Mouse (Mus musculus): ENCODE data around the gene Pmp22. TPM values are rescaled to one million over a fixed set of nuclear protein-coding genes. Genes with fewer than 3 reads are reported as not detected.

Pmp22 gene
- 74.1 and 78.4 TPM in 2 replicates for polyA plus RNA-seq (2015; fragmentation: Nextera tagmentation; extraction: Ambion mirVana)

DNA sequence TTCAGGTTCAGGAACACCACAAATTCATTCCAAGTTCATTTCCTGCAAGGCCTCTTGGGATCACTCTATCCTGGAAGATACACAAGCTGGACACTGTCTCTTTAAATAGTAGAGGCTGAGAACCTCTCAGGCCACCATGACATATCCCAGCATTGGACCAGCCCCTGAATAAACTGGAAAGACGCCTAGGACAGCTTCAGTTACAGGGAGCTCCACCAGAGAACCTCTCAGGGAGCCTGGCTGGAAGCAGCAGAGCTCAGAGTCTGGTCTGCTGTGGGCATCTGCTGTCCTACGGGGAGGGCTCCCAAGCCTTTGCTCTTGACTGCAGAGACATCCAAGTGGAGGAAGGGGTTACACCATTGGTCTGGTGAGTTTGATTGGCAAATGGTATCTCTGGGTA is at the start of gene Pmp22:
Gene Pmp22 (plus strand): TSS at position 199 of the 400 bp plus-strand sequence.
- ATAC-seq (ENCODE audit: extremely low read depth, insufficient number of reproducible peaks, low FRiP score, low TSS enrichment): no peak
- peaks cover 66% of the 10 kb centered on the region for H3K4me1 ChIP-seq
- peak within 1 kb of the TSS; percentile 16 for H3K4me3 ChIP-seq
- H3K9me3 ChIP-seq: no peaks in the 10 kb centered on the region
- H3K27ac ChIP-seq (replicated peaks): peak within 1 kb of the TSS; percentile 53
- WGBS: 65% methylated on average over 2 of the region's 2 CpGs
- H3K36me3 ChIP-seq: no peaks in the 10 kb centered on the region
- H3K4me2 ChIP-seq: peak within 1 kb of the TSS; percentile 92
- H3K27me3 ChIP-seq (replicated peaks): peaks cover 17% of the 10 kb centered on the region; the same call in 1 of the 2 replicates
- peak within 1 kb of the TSS; percentile 48; the same call in 1 of the 2 replicates for H3K9ac ChIP-seq

DNA sequence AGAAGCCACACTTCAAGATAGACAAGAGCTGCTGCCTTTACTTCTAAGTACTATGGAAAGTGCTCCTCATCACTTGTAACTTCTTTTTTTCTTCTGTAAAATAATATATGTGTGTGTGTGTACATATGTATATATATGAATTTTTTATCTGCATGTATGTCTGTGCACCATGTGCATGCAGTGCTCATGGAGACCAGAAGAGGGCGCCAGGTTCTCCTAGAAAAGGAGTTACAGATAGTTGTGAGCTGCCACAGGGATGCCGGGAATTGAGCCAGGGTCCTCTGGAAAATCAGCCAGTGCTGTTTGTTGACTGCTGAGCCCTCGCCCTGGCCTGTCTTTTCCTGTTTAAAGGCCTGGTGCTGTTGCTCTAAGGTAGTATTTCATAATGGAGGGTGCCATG is 44.2 kb upstream of the Pmp22 start:
- no peak overlapping the region for H3K4me3 ChIP-seq
- 69% methylated on average over 3 of the region's 3 CpGs for WGBS
- H3K27ac ChIP-seq (replicated peaks): no peak overlapping the region
- no peaks in the 10 kb centered on the region for H3K4me1 ChIP-seq
- peaks cover 7% of the 10 kb centered on the region for H3K9me3 ChIP-seq
- no peaks in the 10 kb centered on the region for H3K27me3 ChIP-seq (replicated peaks)
- H3K9ac ChIP-seq: no peak overlapping the region
- ATAC-seq (ENCODE audit: extremely low read depth, insufficient number of reproducible peaks, low FRiP score, low TSS enrichment): no peak
- no peaks in the 10 kb centered on the region for H3K36me3 ChIP-seq
- H3K4me2 ChIP-seq: no peak overlapping the region

DNA sequence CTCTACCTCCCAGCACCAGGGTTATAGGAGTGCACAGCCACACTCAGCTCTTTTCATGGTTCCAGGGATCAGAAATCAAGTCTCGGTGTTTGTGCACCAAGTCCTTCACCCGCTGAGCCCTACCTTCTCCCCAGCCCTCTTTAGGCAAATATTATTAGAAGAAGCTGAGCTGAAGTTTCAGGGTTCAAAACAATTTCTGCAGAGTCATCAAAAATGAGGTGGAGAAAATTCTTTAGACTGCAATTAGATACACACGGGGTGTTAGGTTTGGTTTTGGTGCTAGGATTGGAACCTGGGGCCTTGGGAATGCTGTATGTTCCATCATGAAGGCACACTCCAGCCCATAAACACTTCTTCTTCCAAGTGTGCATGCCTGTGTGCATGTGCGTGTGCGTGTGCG is 40.1 kb upstream of the Pmp22 start:
- no peak for ATAC-seq (ENCODE audit: extremely low read depth, insufficient number of reproducible peaks, low FRiP score, low TSS enrichment)
- Histone ChIP-seq H3K27me3 (replicated peaks) (no peaks in the 10 kb centered on the region), H3K4me2 (no peak overlapping the region), H3K9ac (no peak overlapping the region), H3K9me3 (peaks cover 7% of the 10 kb centered on the region), H3K4me3 (no peak overlapping the region), H3K36me3 (no peaks in the 10 kb centered on the region), H3K4me1 (peaks cover 8% of the 10 kb centered on the region), H3K27ac (replicated peaks) (no peak overlapping the region)
- 83% methylated on average over 6 of the region's 6 CpGs for WGBS

DNA sequence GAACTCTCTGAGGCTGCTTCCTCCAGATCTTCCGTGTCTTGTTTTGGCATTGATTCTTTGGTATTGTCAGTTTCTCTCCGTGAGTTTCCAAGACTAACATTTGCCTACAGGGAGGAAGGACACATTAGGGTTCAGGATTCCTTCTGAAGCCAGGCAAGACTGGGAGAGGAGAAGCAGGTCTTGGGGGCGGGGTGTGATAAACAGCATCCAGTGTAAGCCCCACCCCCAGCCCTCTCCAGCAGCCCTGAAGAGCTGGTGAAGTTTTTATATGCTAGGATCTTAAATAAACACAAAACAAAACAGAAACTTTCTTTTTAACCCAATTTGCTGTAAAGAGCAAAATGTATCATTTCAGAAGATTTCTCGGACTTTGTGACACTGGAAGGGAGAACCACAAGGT is 38.6 kb upstream of the Pmp22 start:
- Histone ChIP-seq H3K9ac (no peak overlapping the region), H3K27me3 (replicated peaks) (no peaks in the 10 kb centered on the region), H3K4me2 (no peak overlapping the region), H3K36me3 (no peaks in the 10 kb centered on the region), H3K4me3 (no peak overlapping the region), H3K9me3 (no peaks in the 10 kb centered on the region), H3K4me1 (peaks cover 8% of the 10 kb centered on the region), H3K27ac (replicated peaks) (no peak overlapping the region)
- WGBS: 33% methylated on average over 4 of the region's 4 CpGs
- no peak for ATAC-seq (ENCODE audit: extremely low read depth, insufficient number of reproducible peaks, low FRiP score, low TSS enrichment)

DNA sequence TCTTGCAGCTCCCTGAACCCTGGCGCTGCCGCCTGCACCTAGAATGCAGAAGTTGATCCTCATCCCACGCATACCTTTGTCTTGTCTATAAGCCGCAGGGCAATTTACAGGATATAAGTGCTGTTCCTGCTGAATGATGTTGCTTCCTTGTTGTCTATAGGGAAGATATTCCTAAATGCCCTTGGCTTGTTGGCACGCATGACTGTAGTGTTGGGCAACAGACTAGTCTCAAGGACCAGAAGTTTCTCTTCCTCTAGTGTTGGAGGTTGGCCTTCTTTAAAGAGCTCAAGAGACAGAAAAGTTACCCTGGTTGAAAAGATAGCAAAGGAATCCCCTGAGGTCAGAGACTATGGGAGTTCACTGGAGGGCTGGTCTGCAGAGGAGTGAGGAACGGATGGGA is 37.8 kb upstream of the Pmp22 start:
- Histone ChIP-seq H3K4me3 (no peak overlapping the region), H3K4me1 (peaks cover 8% of the 10 kb centered on the region), H3K4me2 (no peak overlapping the region), H3K9me3 (no peaks in the 10 kb centered on the region), H3K36me3 (no peaks in the 10 kb centered on the region), H3K9ac (no peak overlapping the region), H3K27ac (replicated peaks) (no peak overlapping the region), H3K27me3 (replicated peaks) (no peaks in the 10 kb centered on the region)
- 80% methylated on average over 6 of the region's 6 CpGs for WGBS
- ATAC-seq (ENCODE audit: extremely low read depth, insufficient number of reproducible peaks, low FRiP score, low TSS enrichment): no peak

DNA sequence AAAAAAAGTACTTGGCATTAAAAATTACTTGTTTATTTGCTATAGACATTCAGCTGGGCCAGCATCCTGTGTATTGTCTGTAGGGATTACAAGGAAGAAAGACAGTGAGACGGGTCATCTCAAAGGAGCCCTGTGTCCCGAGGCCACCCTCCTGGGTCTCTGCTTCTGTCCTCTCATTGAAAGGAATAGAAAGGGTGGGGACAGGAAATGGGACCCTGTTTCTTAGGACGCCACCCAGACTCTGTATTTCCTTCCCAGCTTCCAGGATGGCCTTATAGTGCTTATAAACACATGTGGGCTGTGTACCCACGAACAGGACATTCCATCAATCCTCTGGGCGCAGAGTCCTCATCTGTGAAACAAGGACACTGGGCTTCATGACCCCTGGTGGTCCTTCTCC is 36.5 kb upstream of the Pmp22 start:
- H3K36me3 ChIP-seq: no peaks in the 10 kb centered on the region
- 68% methylated on average over 5 of the region's 5 CpGs for WGBS
- H3K4me2 ChIP-seq: no peak overlapping the region
- no peak overlapping the region for H3K27ac ChIP-seq (replicated peaks)
- peaks cover 8% of the 10 kb centered on the region for H3K4me1 ChIP-seq
- no peak overlapping the region for H3K9ac ChIP-seq
- no peak overlapping the region for H3K4me3 ChIP-seq
- no peaks in the 10 kb centered on the region for H3K9me3 ChIP-seq
- no peaks in the 10 kb centered on the region for H3K27me3 ChIP-seq (replicated peaks)
- ATAC-seq (ENCODE audit: extremely low read depth, insufficient number of reproducible peaks, low FRiP score, low TSS enrichment): no peak

DNA sequence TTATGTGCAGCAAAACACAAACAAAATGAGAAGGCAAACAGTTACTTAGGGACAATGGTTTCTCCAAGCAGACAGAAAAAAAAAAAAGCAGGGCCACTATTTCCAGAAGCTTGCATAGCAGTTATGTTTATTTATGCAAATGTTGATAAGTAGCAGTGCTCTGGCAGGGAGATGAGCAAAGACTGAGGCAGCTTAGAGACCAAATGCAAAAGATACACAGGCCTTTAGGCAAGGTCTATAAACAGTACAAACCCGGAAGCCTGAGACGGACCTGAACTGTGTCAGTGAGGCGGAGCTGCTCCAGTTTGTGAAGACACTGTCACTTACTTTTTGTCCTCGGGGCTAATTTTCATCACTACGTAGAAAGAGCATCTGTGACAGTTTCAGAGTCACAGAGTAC is 35.2 kb upstream of the Pmp22 start:
- Histone ChIP-seq H3K27me3 (replicated peaks) (no peaks in the 10 kb centered on the region), H3K36me3 (no peaks in the 10 kb centered on the region), H3K4me3 (no peak overlapping the region), H3K27ac (replicated peaks) (no peak overlapping the region), H3K9ac (no peak overlapping the region), H3K9me3 (no peaks in the 10 kb centered on the region), H3K4me1 (peaks cover 8% of the 10 kb centered on the region), H3K4me2 (no peak overlapping the region)
- no peak for ATAC-seq (ENCODE audit: extremely low read depth, insufficient number of reproducible peaks, low FRiP score, low TSS enrichment)
- 65% methylated on average over 5 of the region's 5 CpGs for WGBS

DNA sequence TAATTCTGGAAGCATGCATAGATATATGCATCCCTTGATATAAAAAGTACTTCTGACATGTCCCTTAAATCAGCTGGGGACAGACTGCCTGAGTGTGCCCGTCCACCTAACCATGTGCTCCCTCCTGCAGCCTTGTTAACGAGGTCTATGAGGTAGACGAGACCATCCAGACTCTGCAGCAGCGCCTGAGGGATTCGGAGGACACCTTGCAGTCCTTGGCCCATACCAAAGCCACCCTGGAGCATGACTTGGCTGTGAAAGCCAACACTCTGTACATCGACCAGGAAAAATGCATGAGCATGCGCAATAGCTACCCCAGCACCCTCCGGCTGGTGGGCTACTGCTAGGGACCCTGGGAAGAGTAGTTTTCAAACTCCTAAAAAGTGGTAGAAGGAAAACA is 34.3 kb upstream of the Pmp22 start:
- Histone ChIP-seq H3K27me3 (replicated peaks) (no peaks in the 10 kb centered on the region), H3K27ac (replicated peaks) (no peak overlapping the region), H3K4me2 (no peak overlapping the region), H3K4me1 (peaks cover 8% of the 10 kb centered on the region), H3K4me3 (no peak overlapping the region), H3K36me3 (no peaks in the 10 kb centered on the region), H3K9me3 (no peaks in the 10 kb centered on the region), H3K9ac (no peak overlapping the region)
- no peak for ATAC-seq (ENCODE audit: extremely low read depth, insufficient number of reproducible peaks, low FRiP score, low TSS enrichment)
- 76% methylated on average over 8 of the region's 8 CpGs for WGBS

DNA sequence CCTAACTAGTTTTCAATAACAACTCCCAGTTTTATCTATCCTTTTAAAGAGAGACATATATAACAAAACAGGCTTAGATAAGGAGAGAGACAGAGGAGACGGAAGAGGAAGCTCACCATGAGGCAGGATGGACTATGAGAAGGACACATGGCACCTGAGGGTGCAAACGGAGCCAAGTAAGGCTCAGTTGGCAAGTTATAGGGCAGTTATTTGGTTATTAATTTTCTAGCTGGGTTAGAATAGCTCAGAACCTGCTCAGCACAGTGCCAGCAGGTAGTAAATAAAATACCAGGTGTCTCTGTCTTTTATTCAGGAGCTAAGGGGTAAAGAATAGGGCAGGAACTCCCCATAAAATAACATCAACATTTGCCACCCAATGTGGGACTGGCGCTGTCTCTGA is 30.8 kb upstream of the Pmp22 start:
- Histone ChIP-seq H3K4me2 (no peak overlapping the region), H3K9ac (no peak overlapping the region), H3K9me3 (no peaks in the 10 kb centered on the region), H3K27me3 (replicated peaks) (no peaks in the 10 kb centered on the region), H3K36me3 (no peaks in the 10 kb centered on the region), H3K27ac (replicated peaks) (no peak overlapping the region), H3K4me3 (no peak overlapping the region), H3K4me1 (no peaks in the 10 kb centered on the region)
- ATAC-seq (ENCODE audit: extremely low read depth, insufficient number of reproducible peaks, low FRiP score, low TSS enrichment): no peak
- 77% methylated on average over 3 of the region's 3 CpGs for WGBS

DNA sequence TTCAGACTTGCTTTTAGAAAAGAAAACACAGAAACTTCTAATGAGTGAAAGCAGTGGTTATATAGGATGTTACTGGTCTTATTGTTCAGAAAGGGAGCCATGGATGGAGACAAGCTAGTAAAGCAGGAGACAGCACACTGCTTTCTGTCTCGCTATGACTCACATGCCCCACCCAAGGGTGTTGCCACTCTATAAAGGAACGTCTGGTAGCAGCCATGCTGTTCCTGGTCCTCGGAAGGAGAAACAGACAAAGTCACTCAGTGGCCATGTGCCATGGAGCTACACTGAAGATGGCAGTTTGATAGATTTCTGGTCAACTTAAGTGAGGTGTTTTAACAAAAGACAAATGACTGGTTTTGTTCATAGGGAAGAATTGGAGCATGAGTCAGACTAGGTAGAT is 29.4 kb upstream of the Pmp22 start:
- ATAC-seq (ENCODE audit: extremely low read depth, insufficient number of reproducible peaks, low FRiP score, low TSS enrichment): no peak
- 66% methylated on average over 3 of the region's 3 CpGs for WGBS
- H3K4me3 ChIP-seq: no peak overlapping the region

DNA sequence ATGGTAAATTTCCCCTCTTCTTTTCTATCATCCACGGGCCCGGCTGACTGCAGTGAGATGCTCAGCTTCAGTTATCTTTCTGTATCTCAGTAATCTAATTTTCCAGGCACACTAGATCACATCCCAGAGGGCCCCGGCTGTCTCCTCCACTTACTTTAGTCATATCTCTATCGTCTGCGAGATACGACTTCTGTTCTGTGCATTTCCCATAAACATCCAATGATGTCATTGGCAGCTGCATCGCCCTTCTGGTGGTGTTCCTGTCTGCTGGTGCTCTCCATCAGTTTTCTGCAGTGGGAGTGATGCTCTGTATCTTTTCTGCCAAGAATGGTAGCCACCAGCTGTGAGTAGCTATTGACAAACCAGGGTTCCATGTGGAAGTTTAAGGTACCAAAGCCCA is 25.5 kb upstream of the Pmp22 start:
- Histone ChIP-seq H3K27me3 (replicated peaks) (no peaks in the 10 kb centered on the region), H3K9me3 (no peaks in the 10 kb centered on the region), H3K27ac (replicated peaks) (no peak overlapping the region), H3K4me2 (no peak overlapping the region), H3K4me1 (peaks cover 10% of the 10 kb centered on the region), H3K4me3 (no peak overlapping the region), H3K36me3 (no peaks in the 10 kb centered on the region), H3K9ac (no peak overlapping the region)
- no peak for ATAC-seq (ENCODE audit: extremely low read depth, insufficient number of reproducible peaks, low FRiP score, low TSS enrichment)
- 59% methylated on average over 7 of the region's 7 CpGs for WGBS

More for the DNA sequence above, 29.4 kb upstream of the Pmp22 start:
- no peak overlapping the region for H3K27ac ChIP-seq (replicated peaks)
- 0 out of 2 replicates have a peak, but pooled peaks cover 3% of the 10 kb centered on the region for H3K4me1 ChIP-seq
- no peak overlapping the region for H3K4me2 ChIP-seq
- no peaks in the 10 kb centered on the region for H3K9me3 ChIP-seq
- H3K27me3 ChIP-seq (replicated peaks): no peaks in the 10 kb centered on the region
- no peaks in the 10 kb centered on the region for H3K36me3 ChIP-seq
- H3K9ac ChIP-seq: no peak overlapping the region

DNA sequence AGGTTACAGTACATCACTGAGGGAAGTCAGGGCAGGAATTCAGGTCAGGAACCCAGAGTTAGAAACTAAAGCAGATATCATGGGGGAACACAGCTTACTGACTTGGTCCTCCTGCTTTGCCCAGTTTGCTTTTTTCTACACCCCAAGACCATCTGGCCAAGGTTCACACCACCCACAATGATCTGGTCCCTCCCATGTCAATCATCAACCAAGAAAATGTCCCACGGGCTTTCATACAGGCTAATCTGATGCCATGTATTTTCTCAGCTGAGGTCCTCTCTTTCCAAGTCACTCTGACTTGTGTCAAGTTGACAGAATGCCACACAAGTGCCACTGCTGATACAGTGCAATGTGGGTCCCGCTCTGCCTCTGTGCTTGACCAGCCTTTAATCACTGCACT is 24.8 kb upstream of the Pmp22 start:
- ATAC-seq (ENCODE audit: extremely low read depth, insufficient number of reproducible peaks, low FRiP score, low TSS enrichment): no peak
- H3K27ac ChIP-seq (replicated peaks): no peak overlapping the region
- 34% methylated on average over 2 of the region's 2 CpGs for WGBS

More for the DNA sequence above, 24.8 kb upstream of the Pmp22 start:
- no peak overlapping the region for H3K4me2 ChIP-seq
- no peaks in the 10 kb centered on the region for H3K9me3 ChIP-seq
- H3K4me3 ChIP-seq: no peak overlapping the region
- H3K9ac ChIP-seq: no peak overlapping the region
- no peaks in the 10 kb centered on the region for H3K27me3 ChIP-seq (replicated peaks)
- H3K4me1 ChIP-seq: peaks cover 10% of the 10 kb centered on the region
- no peaks in the 10 kb centered on the region for H3K36me3 ChIP-seq
